Mouse (Mus musculus) T-helper 2 cell (primary cell): ENCODE results near the gene Efcab1.
"Not testable (repeated sequence)": the region's sequence is repeated elsewhere in the genome, so short reads cannot be mapped to it uniquely, and the experiment has no call there.

ENCODE experiments used
- in situ Hi-C: fragments of 300-600 bp; cut with MboI, MseI; formaldehyde crosslinking; loops from one replicate; pipeline ENCODE4 v1.15.1; 2025; ENCODE audit warnings: high pct_unique_total_duplicates

Efcab1 gene

DNA sequence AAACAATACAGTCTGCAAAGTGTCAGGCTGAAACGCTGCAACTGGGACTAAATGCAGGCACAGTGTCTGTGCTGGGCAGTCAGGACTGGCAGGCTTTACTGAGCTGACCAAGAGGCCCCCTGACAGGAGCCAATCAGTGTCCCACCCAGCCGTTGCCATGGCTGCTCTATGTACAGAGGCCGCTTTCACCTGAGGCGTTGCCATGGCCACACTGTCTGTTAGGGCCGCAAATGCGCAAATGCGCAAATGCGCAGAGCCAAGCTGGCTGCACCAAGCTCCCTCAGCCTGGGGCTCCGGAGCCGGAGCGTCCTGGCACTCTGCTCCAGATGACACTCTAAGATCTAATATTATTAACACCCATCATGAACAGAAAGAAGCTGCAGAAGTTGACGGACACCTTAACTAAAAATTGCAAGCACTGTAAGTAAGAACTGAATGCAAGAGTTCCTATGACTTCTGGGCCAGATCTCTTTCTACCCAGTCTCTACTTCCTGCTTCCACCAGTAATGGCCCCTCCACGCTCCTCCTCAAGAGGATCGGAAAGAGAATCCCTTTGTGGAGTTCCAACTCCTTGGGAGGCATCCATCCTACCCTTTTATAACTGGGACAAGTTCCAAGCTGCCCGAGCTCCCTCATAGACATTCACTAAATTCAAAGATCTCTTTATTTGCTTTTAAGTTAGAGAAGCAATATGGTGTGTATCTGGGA is at the start of gene Efcab1:
Gene Efcab1, plus strand, starts transcription at position 214 of the 708 bp plus-strand sequence.
- in situ Hi-C loops, result no loop called here

- in situ Hi-C loops, result no loop called here
Observed at GRCm38 (mm10) chr16:14859443-14859842, 47.0 kb upstream of the Efcab1 start.

DNA sequence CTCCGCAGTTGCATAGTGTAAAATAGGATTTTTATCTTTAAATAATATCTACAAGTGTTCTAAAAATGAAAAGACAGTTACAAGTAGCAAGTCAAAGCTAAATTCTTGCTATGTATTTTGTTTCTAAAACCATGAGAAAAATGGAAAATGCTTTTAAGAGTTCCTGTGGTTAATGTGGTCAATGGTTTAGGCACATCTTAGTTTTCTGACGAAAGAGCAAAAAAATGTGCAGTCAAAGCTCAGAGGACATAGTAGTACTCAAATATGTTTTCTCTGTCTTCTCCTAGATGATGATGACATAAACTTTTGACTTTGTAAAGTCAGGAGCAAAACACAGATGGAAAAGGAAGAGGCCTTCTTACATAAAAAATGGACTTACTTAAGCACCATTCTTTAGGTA is 21.5 kb upstream of the Efcab1 start:
- in situ Hi-C loops, result loop anchor here (10.0 kb wide), 1 partner anchor 1220 kb away; no protein-coding TSS in a partner anchor

- in situ Hi-C loops, result loop anchor here (10.0 kb wide), 1 partner anchor 1219 kb away; no protein-coding TSS in a partner anchor
Observed at GRCm38 (mm10) chr16:14885372-14885771, 21.0 kb upstream of the Efcab1 start.

- in situ Hi-C loops, result no loop called here
Observed at GRCm38 (mm10) chr16:14892492-14892891, 13.9 kb upstream of the Efcab1 start.

- in situ Hi-C loops, result no loop called here
Observed at GRCm38 (mm10) chr16:14893864-14894263, 12.5 kb upstream of the Efcab1 start.

- in situ Hi-C loops, result no loop called here
Observed at GRCm38 (mm10) chr16:14894713-14895112, 11.7 kb upstream of the Efcab1 start.

DNA sequence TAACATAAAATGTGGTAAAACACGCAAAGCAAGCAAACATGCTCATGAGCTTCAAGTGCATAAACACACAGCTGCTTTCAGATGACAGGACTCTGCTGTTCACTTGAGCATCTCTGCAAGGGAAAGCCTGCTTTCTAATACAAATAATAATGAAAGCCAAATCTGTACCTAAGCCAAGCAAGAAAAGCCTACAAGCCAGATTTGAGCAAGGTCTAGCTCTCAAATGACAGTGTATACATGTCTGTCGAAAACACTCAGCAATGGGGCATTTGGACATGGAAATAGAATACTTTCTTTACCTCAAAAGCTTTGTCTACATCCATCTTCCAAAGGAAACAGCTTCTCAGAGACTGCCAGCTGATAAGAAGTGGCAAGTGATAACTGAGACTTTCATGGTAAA is 10.9 kb upstream of the Efcab1 start:
- in situ Hi-C loops, result no loop called here

GRCm38 (mm10) chr16:14930711-14931110 is 24.3 kb downstream of the Efcab1 start:
- in situ Hi-C loops, result not testable (repeated sequence)

- in situ Hi-C loops, result not testable (repeated sequence)
Observed at GRCm38 (mm10) chr16:14936478-14937166, 30.2 kb downstream of the Efcab1 start.

GRCm38 (mm10) chr16:14939552-14939951 is 33.1 kb downstream of the Efcab1 start:
- in situ Hi-C loops, result no loop called here

- in situ Hi-C loops, result no loop called here
Observed at GRCm38 (mm10) chr16:14939994-14940715, 33.7 kb downstream of the Efcab1 start.

DNA sequence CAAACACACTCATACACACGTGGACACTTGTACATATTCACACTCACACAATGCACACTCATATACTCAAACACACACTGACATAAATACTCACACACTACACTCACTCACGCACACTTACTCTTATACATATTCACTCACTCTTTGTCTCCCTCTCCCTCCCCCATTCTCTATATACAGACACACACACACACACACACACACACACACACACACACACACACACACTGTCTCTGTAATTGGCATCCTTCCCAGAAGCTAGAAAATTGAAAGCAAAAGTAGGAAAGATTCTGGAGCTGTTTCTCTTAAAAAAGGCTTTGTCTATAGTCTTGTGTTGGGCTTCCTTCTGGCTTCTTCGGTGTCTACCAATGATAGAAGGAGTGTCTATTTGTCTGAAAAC is 34.5 kb downstream of the Efcab1 start:
- in situ Hi-C loops, result no loop called here

DNA sequence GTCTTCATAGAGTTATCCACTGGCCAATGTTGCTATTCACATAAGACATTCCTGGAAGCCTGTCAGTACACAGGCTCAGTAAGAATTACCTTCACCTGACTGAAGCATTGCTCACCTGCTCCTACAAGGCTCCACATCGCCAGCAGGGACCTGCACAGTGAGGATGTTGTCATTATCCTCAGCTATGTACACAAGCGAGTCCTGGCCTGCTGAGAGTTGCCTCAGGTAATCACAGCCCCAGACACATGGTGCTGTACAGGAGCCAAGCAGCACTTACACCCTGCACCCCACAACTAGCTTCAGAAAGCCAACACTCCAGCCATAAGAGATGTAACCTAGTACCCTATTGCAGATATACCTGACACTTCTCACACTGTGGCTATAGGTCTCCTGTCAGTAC is 37.1 kb downstream of the Efcab1 start:
- in situ Hi-C loops, result no loop called here

- in situ Hi-C loops, result not testable (repeated sequence)
Observed at GRCm38 (mm10) chr16:14947561-14947960, 41.2 kb downstream of the Efcab1 start.

DNA sequence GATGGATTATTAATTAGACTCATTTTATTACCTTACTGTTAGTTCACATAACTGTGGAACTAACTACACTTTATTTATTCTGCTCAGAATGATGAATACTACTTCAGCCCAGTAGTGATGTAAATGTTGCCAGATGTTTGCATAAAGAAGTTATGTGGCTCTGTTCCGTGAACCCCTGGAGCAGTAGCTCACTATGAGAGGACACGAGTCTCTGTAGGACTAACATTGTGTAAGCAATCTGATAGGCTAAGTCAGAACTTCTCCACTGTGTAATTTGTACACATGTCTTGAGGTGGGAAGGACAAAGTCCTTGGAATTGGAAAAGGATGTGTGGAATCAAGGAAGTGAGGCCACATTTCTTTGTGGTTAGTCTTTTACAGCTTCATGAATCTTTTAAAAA is 45.5 kb downstream of the Efcab1 start:
- in situ Hi-C loops, result no loop called here

- in situ Hi-C loops, result no loop called here
Observed at GRCm38 (mm10) chr16:14959743-14960142, 53.3 kb downstream of the Efcab1 start.

- in situ Hi-C loops, result no loop called here
Observed at GRCm38 (mm10) chr16:14973696-14974095, 67.3 kb downstream of the Efcab1 start.

- in situ Hi-C loops, result no loop called here
Observed at GRCm38 (mm10) chr16:14979228-14979627, 72.8 kb downstream of the Efcab1 start.

DNA sequence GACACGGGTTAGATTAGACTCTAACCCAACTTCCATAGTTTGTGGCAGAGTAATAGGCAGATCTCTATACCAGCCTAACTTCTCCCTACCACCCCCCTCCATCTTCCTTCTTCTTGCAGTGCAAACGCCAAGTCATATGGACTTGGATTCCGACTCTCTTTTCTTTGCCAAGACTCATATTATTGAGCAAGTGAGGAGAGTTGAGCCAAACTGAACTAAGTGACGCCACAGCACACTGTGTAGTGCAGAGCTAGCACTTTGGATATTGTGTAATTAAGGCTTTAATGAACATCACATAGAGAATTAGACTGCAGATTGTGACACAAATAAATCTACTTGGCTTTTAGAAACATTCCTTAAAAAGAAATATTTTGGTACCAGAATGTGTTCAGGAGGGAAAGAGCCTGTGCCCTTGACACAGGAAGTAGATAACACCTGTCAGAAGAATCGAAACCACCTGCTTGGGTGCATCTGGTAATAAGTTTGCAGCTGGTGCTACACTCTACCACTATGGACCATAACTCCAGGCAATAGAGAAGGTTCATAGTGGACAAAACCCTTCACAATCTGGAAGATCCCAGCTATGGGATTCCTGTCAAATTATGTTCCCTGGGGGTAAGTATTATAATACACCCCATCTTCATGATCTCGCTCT is 83.3 kb downstream of the Efcab1 start:
- in situ Hi-C loops, result no loop called here

GRCm38 (mm10) chr16:14991001-14991400 is 84.6 kb downstream of the Efcab1 start:
- in situ Hi-C loops, result no loop called here
